Mouse (Mus musculus) embryonic facial prominence, embryonic 14.5 days (tissue): ENCODE measurements around the gene Slc35e4. TPM values are rescaled to one million over a fixed set of nuclear protein-coding genes. Genes with fewer than 3 reads are reported as not detected.

Experiments used
- polyA plus RNA-seq: library from polyadenylated mRNA; unstranded; fragments of >200 nt; fragmentation: Nextera tagmentation; extraction: Ambion mirVana; gene quantifications from 2 replicates; pipeline ENCODE4 v1.2.1, GENCODE M21; 2014

Slc35e4 gene
- polyA plus RNA-seq, 1 experiment from 2014 or later = 6.4 TPM

Other genes with a start within 250 kb of the Slc35e4 start
- 0.93 and 1.3 TPM in 2 replicates for gene Osbp2, start 50.8 kb downstream of the Slc35e4 start, polyA plus RNA-seq
- gene 4921536K21Rik, start 19.6 kb downstream of the Slc35e4 start, polyA plus RNA-seq = 0.17 and 0.21 TPM in 2 replicates
- 10.0 and 10.5 TPM in 2 replicates for gene Dusp18, start 19.4 kb downstream of the Slc35e4 start, polyA plus RNA-seq
- gene Tcn2, start 17.5 kb upstream of the Slc35e4 start, polyA plus RNA-seq = 49.0 and 50.4 TPM in 2 replicates
- gene Pes1, start 49.3 kb upstream of the Slc35e4 start, polyA plus RNA-seq = 59.7 and 62.9 TPM in 2 replicates
- gene 4930556J24Rik, start 62.1 kb upstream of the Slc35e4 start, polyA plus RNA-seq = not detected in 2 replicates
- gene Gal3st1, start 69.0 kb upstream of the Slc35e4 start, polyA plus RNA-seq = 3.2 and 3.3 TPM in 2 replicates
- gene Sec14l4, start 116.8 kb upstream of the Slc35e4 start, polyA plus RNA-seq = 0.29 and 0.88 TPM in 2 replicates
- 1.7 and 6.8 TPM in 2 replicates for gene Sec14l3, start 150.2 kb upstream of the Slc35e4 start, polyA plus RNA-seq
- gene Mtfp1, start 180.8 kb upstream of the Slc35e4 start, polyA plus RNA-seq = 7.5 and 8.1 TPM in 2 replicates
- 2.2 and 3.2 TPM in 2 replicates for gene Sec14l2, start 208.8 kb upstream of the Slc35e4 start, polyA plus RNA-seq
- 34.8 and 36.5 TPM in 2 replicates for gene Rnf215, start 220.5 kb upstream of the Slc35e4 start, polyA plus RNA-seq
- gene Ccdc157, start 245.6 kb upstream of the Slc35e4 start, polyA plus RNA-seq = 6.1 and 6.7 TPM in 2 replicates
- gene Sf3a1, start 245.7 kb upstream of the Slc35e4 start, polyA plus RNA-seq = 51.4 and 54.0 TPM in 2 replicates